Mouse (Mus musculus) brain, embryonic 14.5 days (tissue): Measurements from ENCODE around the gene Dppa2. TPM values are rescaled to one million over a fixed set of nuclear protein-coding genes. Genes with fewer than 3 reads are reported as not detected.

Experiments used
- DNase-seq: peaks from one replicate; pipeline ENCODE4 v3.0.0-alpha.2; 2011; ENCODE audit warnings: low read depth
- CTCF ChIP-seq: fragments of 200-500 bp; IDR thresholded peaks from 2 replicates; pipeline ENCODE4 v1.5.1; 2012; ENCODE audit warnings: inconsistent platforms, mild to moderate bottlenecking, moderate library complexity, borderline replicate concordance; ENCODE audit not compliant: insufficient read depth, insufficient read length; ENCODE audit errors: extremely low read depth
- POLR2A ChIP-seq: fragments of 200-500 bp; IDR thresholded peaks from 2 replicates; pipeline ENCODE4 v1.6.1; 2012; ENCODE audit warnings: mild to moderate bottlenecking, inconsistent platforms, borderline replicate concordance; ENCODE audit not compliant: poor library complexity, insufficient read depth, insufficient read length, severe bottlenecking; ENCODE audit errors: extremely low read depth
- polyA plus RNA-seq: library from polyadenylated mRNA; depleted of rRNA; stranded (reverse); fragments of >200 nt; gene quantifications from 2 replicates; pipeline ENCODE4 v1.2.3, GENCODE M21; 2012

Dppa2 gene
- polyA plus RNA-seq, 1 experiment: 0.04 TPM

- no peak for TF ChIP-seq POLR2A
- TF ChIP-seq CTCF: no peak
- DNase-seq: no peak
Measured at GRCm38 (mm10) chr16:48309912-48310630, 6.4 kb downstream of the Dppa2 start.

GRCm38 (mm10) chr16:48315294-48315693 lies 11.6 kb downstream of the Dppa2 start:
- DNase-seq: no peak
- TF ChIP-seq POLR2A: no peak
- TF ChIP-seq CTCF: no peak

GRCm38 (mm10) chr16:48320781-48321180 lies 17.1 kb downstream of the Dppa2 start:
- no peak for TF ChIP-seq POLR2A
- TF ChIP-seq CTCF: no peak
- no peak for DNase-seq

GRCm38 (mm10) chr16:48323133-48323532 lies 19.4 kb downstream of the Dppa2 start:
- peak; percentile 37 for DNase-seq
- TF ChIP-seq CTCF: no peak
- no peak for TF ChIP-seq POLR2A

- DNase-seq: peak; percentile 32
- TF ChIP-seq POLR2A (no peak), CTCF (no peak)
Measured at GRCm38 (mm10) chr16:48323602-48324345, 20.1 kb downstream of the Dppa2 start.

- no peak for DNase-seq
- TF ChIP-seq CTCF: no peak
- no peak for TF ChIP-seq POLR2A
Measured at GRCm38 (mm10) chr16:48326903-48327302, 23.2 kb downstream of the Dppa2 start.

GRCm38 (mm10) chr16:48328420-48328819 lies 24.7 kb downstream of the Dppa2 start:
- DNase-seq: no peak

GRCm38 (mm10) chr16:48331822-48332221 lies 28.1 kb downstream of the Dppa2 start:
- no peak for TF ChIP-seq CTCF
- TF ChIP-seq POLR2A: no peak
- no peak for DNase-seq

More at GRCm38 (mm10) chr16:48328420-48328819, 24.7 kb downstream of the Dppa2 start:
- TF ChIP-seq CTCF (no peak; the same call in 1 of the 2 replicates), POLR2A (no peak)

GRCm38 (mm10) chr16:48335326-48335725 lies 31.6 kb downstream of the Dppa2 start:
- no peak for DNase-seq
- TF ChIP-seq CTCF (no peak), POLR2A (no peak)

- no peak for DNase-seq
Measured at GRCm38 (mm10) chr16:48344193-48344592, 40.5 kb downstream of the Dppa2 start.

GRCm38 (mm10) chr16:48347246-48347645 lies 43.5 kb downstream of the Dppa2 start:
- TF ChIP-seq POLR2A (no peak), CTCF (no peak)
- no peak for DNase-seq

More at GRCm38 (mm10) chr16:48344193-48344592, 40.5 kb downstream of the Dppa2 start:
- TF ChIP-seq CTCF (no peak), POLR2A (no peak)
